Comparison of ENCODE assay signal across 8 mouse cellular contexts in the genomic region with DNA sequence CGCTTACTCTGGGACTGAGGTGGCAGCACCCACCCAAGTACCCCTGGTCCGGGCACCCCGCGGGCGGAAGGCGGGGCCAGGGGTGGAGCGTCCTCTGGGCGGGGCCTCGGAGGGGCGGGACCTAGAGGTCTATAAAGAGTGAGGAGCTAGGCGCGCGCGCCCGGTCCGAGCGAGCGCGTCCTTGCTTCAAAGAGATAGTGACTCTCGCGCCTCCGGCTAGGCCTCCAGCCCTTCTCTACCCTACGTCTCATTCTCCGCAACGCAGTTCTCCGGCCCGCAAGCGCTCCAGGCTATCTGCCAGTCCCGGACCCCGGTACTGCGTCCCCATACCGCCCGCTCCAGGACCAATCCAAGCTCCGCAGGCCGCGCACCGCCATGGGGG. TPM values are rescaled to one million over a fixed set of nuclear protein-coding genes. Genes with fewer than 3 reads are reported as not detected.
DNase-seq lines count a peak whose midpoint lies in the region; ATAC-seq and TF ChIP-seq lines count a peak whose summit lies in the region.

Gene Cd81, plus strand, starts transcription at position 114 of the 382 bp plus-strand sequence.

- ATAC-seq in hindbrain, embryonic 12.5 days (ENCODE audit: low FRiP score): peak; percentile 80
- ATAC-seq in lung, postnatal 0 days: peak; percentile 79

- TF ChIP-seq EP300 in lung, postnatal 0 days (IDR thresholded peaks at IDR 0.05): no peak

- DNase-seq in R1 (ENCODE audit: low read depth, low spot score): peak; percentile 83
- DNase-seq in cerebellum, postnatal 25 days: peak; percentile 82 to 89
- peak; percentile 73 to 74 for DNase-seq in frontal cortex, postnatal 25 days (ENCODE audit: low spot score in 2 of 2)
- peak; percentile 88 to 90 for DNase-seq in layer of hippocampus, postnatal 10 days (ENCODE audit: low spot score in 2 of 2)
- peak; percentile 87 for DNase-seq in lung, postnatal 0 days (ENCODE audit: low spot score)
- peak; percentile 93 for DNase-seq in ovary, postnatal 14 days (ENCODE audit: low spot score)
- DNase-seq in thymus, postnatal 14 days: peak; percentile 97

- no peaks in the 10 kb centered on the region for H3K36me3 ChIP-seq in hindbrain, embryonic 12.5 days
- H3K36me3 ChIP-seq in lung, postnatal 0 days (ENCODE audit: insufficient read depth, low read length): no peaks in the 10 kb centered on the region

- H3K4me1 ChIP-seq in hindbrain, embryonic 12.5 days: peaks cover 39% of the 10 kb centered on the region
- H3K4me1 ChIP-seq in lung, postnatal 0 days (ENCODE audit: insufficient read depth, low read depth, low read length): peaks cover 44% of the 10 kb centered on the region; the same call in 1 of the 2 replicates

- H3K27ac ChIP-seq in hindbrain, embryonic 12.5 days: peak within 1 kb of the TSS; percentile 82
- peak within 1 kb of the TSS; percentile 94 for H3K27ac ChIP-seq in lung, postnatal 0 days (ENCODE audit: low read length)

- peak within 1 kb of the TSS; percentile 85 for H3K4me3 ChIP-seq in hindbrain, embryonic 12.5 days
- peak within 1 kb of the TSS; percentile 90 for H3K4me3 ChIP-seq in lung, postnatal 0 days (ENCODE audit: low read depth, low read length)

- H3K9me3 ChIP-seq in hindbrain, embryonic 12.5 days (replicated peaks): no peaks in the 10 kb centered on the region
- H3K9me3 ChIP-seq in lung, postnatal 0 days (ENCODE audit: low read length): no peaks in the 10 kb centered on the region

- no peaks in the 10 kb centered on the region for H3K27me3 ChIP-seq in hindbrain, embryonic 12.5 days
- no peaks in the 10 kb centered on the region for H3K27me3 ChIP-seq in lung, postnatal 0 days (replicated peaks; ENCODE audit: insufficient read depth, low read length)

- WGBS in hindbrain, embryonic 12.5 days: under 1% methylated on average over 34 of the region's 37 CpGs
- WGBS in lung, postnatal 0 days: under 1% methylated on average over 32 of the region's 37 CpGs

- H3K4me2 ChIP-seq in hindbrain, embryonic 12.5 days (replicated peaks): peak within 1 kb of the TSS; percentile 92
- peak within 1 kb of the TSS; percentile 86 for H3K4me2 ChIP-seq in lung, postnatal 0 days (replicated peaks; ENCODE audit: low read depth, low read length)

- H3K9ac ChIP-seq in hindbrain, embryonic 12.5 days: peak within 1 kb of the TSS; percentile 90
- peak within 1 kb of the TSS; percentile 88 for H3K9ac ChIP-seq in lung, postnatal 0 days (replicated peaks; ENCODE audit: low read depth)

- no peak for TF ChIP-seq CTCF in lung, postnatal 0 days (IDR thresholded peaks at IDR 0.05)

RNA-seq across cellular contexts. Expression of gene Cd81, which starts in this region (rescaled TPM):
- 251 and 261 TPM in 2 replicates for polyA plus RNA-seq in hindbrain, embryonic 12.5 days (2016; fragmentation: Nextera tagmentation; extraction: Ambion mirVana)
- total RNA-seq in layer of hippocampus, postnatal 10 days (2021): 100 to 1,000 TPM; 395 to 401 TPM
- polyA plus RNA-seq in lung, postnatal 0 days (2015; fragmentation: Nextera tagmentation; extraction: Ambion mirVana): 724 and 747 TPM in 2 replicates

Comparison
In these comparisons a context has a peak if more than half of its experiments do, and no peak if none do; other contexts are left out.
1. Peak in every context shown above with its lines: DNase-seq, ATAC-seq, H3K4me3 ChIP-seq and H3K27ac ChIP-seq.